Mouse (Mus musculus) gastrocnemius, adult 2 months (tissue): ENCODE measurements around the gene Hist1h2br. TPM values are rescaled to one million over a fixed set of nuclear protein-coding genes. Genes with fewer than 3 reads are reported as not detected.
"Not testable (repeated sequence)": the region's sequence is repeated elsewhere in the genome, so short reads cannot be mapped to it uniquely, and the experiment has no call there.

Experiments used
- DNase-seq: peaks from one replicate; pipeline ENCODE4 v3.0.0; 2022
- H3K27ac ChIP-seq: fragments of 200-600 bp; 2 replicates; pipeline ENCODE4 v1.8.1; 2022; ENCODE audit warnings: mild to moderate bottlenecking
- H3K4me3 ChIP-seq: fragments of 200-600 bp; 2 replicates; pipeline ENCODE4 v1.8.1; 2022; ENCODE audit warnings: mild to moderate bottlenecking, moderate library complexity
- CTCF ChIP-seq: fragments of 200-600 bp; IDR thresholded peaks from 2 replicates; pipeline ENCODE4 v1.8.1; 2022; ENCODE audit warnings: antibody characterized with exemption, mild to moderate bottlenecking, moderate library complexity
- intact Hi-C: fragments of 180-260 bp; cut with DNase I; formaldehyde crosslinking; loops from one replicate; pipeline ENCODE4 v1.15.1; 2025
- long read RNA-seq, 2 experiments: library from polyadenylated mRNA; stranded (forward); transcript quantifications; one replicate each; pipeline ENCODE4 v2.0.0; 2021
- total RNA-seq, 2 experiments: library from RNA; stranded (reverse); gene quantifications; 2 replicates each; pipeline ENCODE4 v1.2.3; 2021

The Hist1h2br gene
- 10 to 100 TPM; 16.0 to 21.3 TPM for total RNA-seq
- long read RNA-seq, experiment 1 = 0 reads
- long read RNA-seq, experiment 2 = 0 reads

- DNase-seq, H3K27ac ChIP-seq, H3K4me3 ChIP-seq, intact Hi-C loops: not testable (repeated sequence)
Observed at GRCm38 (mm10) chr13:21833461-21833860, at the start of gene Hist1h2br, which contains the start of gene Hist1h2ap. Gene Hist1h2br, plus strand, starts transcription at chr13:21833743. Gene Hist1h2ap, minus strand, starts transcription at chr13:21833507.

- intact Hi-C loops = loop anchor here (10.0 kb wide), 2 partner anchors 70 to 1650 kb away; partner anchors contain the start of genes Hist1h2ai, Hist1h2bl and Hist1h3h
- H3K27ac ChIP-seq = no peak overlapping the region
- no peak for DNase-seq
- H3K4me3 ChIP-seq = peak overlapping the region; percentile 76
- no peak for TF ChIP-seq CTCF
Observed at GRCm38 (mm10) chr13:21784311-21784710, 49.2 kb upstream of the Hist1h2br start.

GRCm38 (mm10) chr13:21786189-21786898, 47.2 kb upstream of the Hist1h2br start:
- Histone ChIP-seq H3K27ac (peak overlapping the region; percentile 51; the same call in 1 of the 2 replicates), H3K4me3 (peak overlapping the region; percentile 73)
- intact Hi-C loops = loop anchor here (10.0 kb wide), 2 partner anchors 72 to 1648 kb away; partner anchors contain the start of genes Hist1h2ai, Hist1h2bl and Hist1h3h
- TF ChIP-seq CTCF = no peak
- DNase-seq = no peak

- intact Hi-C loops = loop anchor here (10.0 kb wide), 2 partner anchors 72 to 1648 kb away; partner anchors contain the start of genes Hist1h2ai, Hist1h2bl and Hist1h3h
- H3K4me3 ChIP-seq = peak within 1 kb of the TSS; percentile 73
- DNase-seq = peak; percentile 84
- peak within 1 kb of the TSS; percentile 77 for H3K27ac ChIP-seq
Observed at GRCm38 (mm10) chr13:21786899-21787629, 46.5 kb upstream of the Hist1h2br start, which contains the start of the genes Hist1h2an and Hist1h2bp. Gene Hist1h2an, minus strand, starts transcription at chr13:21787218. Gene Hist1h2bp, plus strand, starts transcription at chr13:21787461.

- H3K27ac ChIP-seq = no peak overlapping the region
- intact Hi-C loops = loop anchor here (10.0 kb wide), 2 partner anchors 73 to 1647 kb away; partner anchors contain the start of genes Hist1h2ai, Hist1h2bl and Hist1h3h
- no peak for DNase-seq
- peak overlapping the region; percentile 73 for H3K4me3 ChIP-seq
- no peak for TF ChIP-seq CTCF
Observed at GRCm38 (mm10) chr13:21787760-21788593, 45.6 kb upstream of the Hist1h2br start.

- intact Hi-C loops = loop anchor here (10.0 kb wide), 2 partner anchors 75 to 1645 kb away; partner anchors contain the start of genes Hist1h2ai, Hist1h2bl and Hist1h3h
Observed at GRCm38 (mm10) chr13:21789925-21790324, 43.6 kb upstream of the Hist1h2br start.

GRCm38 (mm10) chr13:21790601-21791283, 42.8 kb upstream of the Hist1h2br start:
- Histone ChIP-seq H3K4me3 (peak overlapping the region; percentile 7), H3K27ac (no peak overlapping the region)

More at GRCm38 (mm10) chr13:21789925-21790324, 43.6 kb upstream of the Hist1h2br start:
- Histone ChIP-seq H3K27ac (no peak overlapping the region), H3K4me3 (no peak overlapping the region)
- no peak for DNase-seq
- TF ChIP-seq CTCF = no peak

GRCm38 (mm10) chr13:21795584-21795983, 38.0 kb upstream of the Hist1h2br start:
- DNase-seq = no peak
- intact Hi-C loops = no loop called here
- no peak overlapping the region for H3K4me3 ChIP-seq
- H3K27ac ChIP-seq = no peak overlapping the region
- no peak for TF ChIP-seq CTCF

More at GRCm38 (mm10) chr13:21790601-21791283, 42.8 kb upstream of the Hist1h2br start:
- intact Hi-C loops = no loop called here
- no peak for DNase-seq
- TF ChIP-seq CTCF = no peak

- intact Hi-C loops, H3K27ac ChIP-seq, H3K4me3 ChIP-seq, DNase-seq: not testable (repeated sequence)
Observed at GRCm38 (mm10) chr13:21797163-21797562, 36.4 kb upstream of the Hist1h2br start.

GRCm38 (mm10) chr13:21803058-21803457, 30.5 kb upstream of the Hist1h2br start:
- H3K4me3 ChIP-seq, DNase-seq, intact Hi-C loops, H3K27ac ChIP-seq: not testable (repeated sequence)

- H3K4me3 ChIP-seq, DNase-seq, H3K27ac ChIP-seq, intact Hi-C loops: not testable (repeated sequence)
Observed at GRCm38 (mm10) chr13:21810073-21810472, 23.5 kb upstream of the Hist1h2br start, which contains the start of the genes Hist1h2bq and Hist1h2ao. Gene Hist1h2bq, minus strand, starts transcription at chr13:21810197. Gene Hist1h2ao, plus strand, starts transcription at chr13:21810465.

GRCm38 (mm10) chr13:21811074-21811473, 22.5 kb upstream of the Hist1h2br start:
- H3K27ac ChIP-seq, H3K4me3 ChIP-seq, intact Hi-C loops, DNase-seq: not testable (repeated sequence)

- H3K27ac ChIP-seq, intact Hi-C loops: not testable (repeated sequence)
- peak; percentile 38 for DNase-seq
- H3K4me3 ChIP-seq = peak within 1 kb of the TSS; percentile 46
Observed at GRCm38 (mm10) chr13:21811539-21811938, 22.0 kb upstream of the Hist1h2br start, which contains the start of gene Hist1h4m. Gene Hist1h4m, plus strand, starts transcription at chr13:21811746.

- H3K27ac ChIP-seq, DNase-seq, intact Hi-C loops: not testable (repeated sequence)
- H3K4me3 ChIP-seq = peak overlapping the region; percentile 46
Observed at GRCm38 (mm10) chr13:21812092-21812491, 21.5 kb upstream of the Hist1h2br start.

- not testable (repeated sequence) for H3K27ac ChIP-seq, H3K4me3 ChIP-seq, DNase-seq
- intact Hi-C loops = loop anchor here (10.0 kb wide), 1 partner anchor 1865 kb away; the partner anchor contains the start of genes Hist1h2ac and Hist1h2bc
Observed at GRCm38 (mm10) chr13:21820082-21820890, 13.3 kb upstream of the Hist1h2br start.
